Mouse (Mus musculus): Measurements from ENCODE around the gene Atrnl1.

DNA sequence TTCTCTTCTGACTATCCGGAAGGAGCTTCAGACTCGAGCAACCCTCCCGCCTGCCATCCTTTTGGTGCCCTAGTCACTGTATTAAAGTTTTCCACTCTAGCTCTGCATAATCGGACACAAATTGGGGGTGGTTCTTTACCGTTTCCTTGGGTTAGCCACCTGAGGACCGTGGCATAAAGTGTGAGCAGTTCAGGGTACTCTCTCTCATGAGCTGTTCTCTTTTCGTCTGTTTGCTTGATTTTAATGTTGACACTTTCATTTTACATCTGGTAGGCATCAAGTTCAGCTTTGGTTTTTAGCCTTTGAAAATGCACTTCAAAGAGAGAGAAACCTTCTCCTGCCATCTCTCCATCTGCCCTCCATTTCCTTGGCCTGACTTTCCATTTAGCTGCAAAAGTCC is 484.9 kb downstream of the Atrnl1 start:
- TF ChIP-seq CTCF (IDR thresholded peaks at IDR 0.05; ENCODE audit: low read depth, low read length) (no peak), POLR2A (IDR thresholded peaks at IDR 0.05; ENCODE audit: insufficient read depth, low read length) (no peak)
